Mouse (Mus musculus) stomach, embryonic 14.5 days (tissue): ENCODE measurements at regions not wholly inside any gene's neighbourhood (a gene's known extent, or its start where the extent isn't known, plus 50 kb on each side); places are given as distances from the start of the nearest gene placed in this dataset.

ENCODE experiments used
- ATAC-seq: fragments of 200-750 bp; cut with Nextera tagmentation; 2 replicates; pipeline ENCODE4 v1.8.0; 2017; ENCODE audit warnings: low read depth, moderate TSS enrichment; ENCODE audit not compliant: insufficient number of reproducible peaks, insufficient read depth, low FRiP score
- H3K27ac ChIP-seq: fragments of 300-500 bp; sonication (generic); 2 replicates; pipeline ENCODE4 v1.5.1; 2014; ENCODE audit warnings: mild to moderate bottlenecking, low read length, moderate library complexity, mixed read lengths
- H3K27me3 ChIP-seq: fragments of 300-500 bp; sonication (generic); 2 replicates; pipeline ENCODE4 v1.6.1; 2014; ENCODE audit warnings: low read length, control low read depth, mixed read lengths; ENCODE audit not compliant: control insufficient read depth, insufficient read depth
- H3K36me3 ChIP-seq: fragments of 300-500 bp; sonication (generic); 2 replicates; pipeline ENCODE4 v1.6.1; 2014; ENCODE audit warnings: mild to moderate bottlenecking, control low read depth, low read length, moderate library complexity, mixed read lengths; ENCODE audit not compliant: control insufficient read depth, insufficient read depth
- H3K4me1 ChIP-seq: fragments of 300-500 bp; sonication (generic); 2 replicates; pipeline ENCODE4 v1.6.1; 2014; ENCODE audit warnings: low read length, control low read depth, mixed read lengths; ENCODE audit not compliant: control insufficient read depth, insufficient read depth
- H3K4me2 ChIP-seq: fragments of 300-500 bp; sonication (generic); replicated peaks from 2 replicates; pipeline ENCODE4 v1.6.1; 2014; ENCODE audit warnings: low read depth, low read length, control low read depth
- H3K4me3 ChIP-seq: fragments of 300-500 bp; sonication (generic); 2 replicates; pipeline ENCODE4 v1.5.1; 2014; ENCODE audit warnings: low read depth, low read length, control low read depth
- H3K9ac ChIP-seq: fragments of 300-500 bp; sonication (generic); replicated peaks from 2 replicates; pipeline ENCODE4 v1.6.1; 2014; ENCODE audit warnings: low read depth, mild to moderate bottlenecking, control low read depth, low read length, moderate library complexity, mixed read lengths
- H3K9me3 ChIP-seq: fragments of 300-500 bp; sonication (generic); 2 replicates; pipeline ENCODE4 v1.6.1; 2016; ENCODE audit warnings: low read depth, low read length, control low read depth; ENCODE audit not compliant: control insufficient read depth
- WGBS: fragments of 180-500 bp; shearing (Covaris S2); extraction: QIAGEN DNeasy Blood & Tissue Kit; methylation state at CpG from one replicate; pipeline ENCODE4 v1.1.7; 2014; 5-methylcytosine and 5-hydroxymethylcytosine counted together

DNA sequence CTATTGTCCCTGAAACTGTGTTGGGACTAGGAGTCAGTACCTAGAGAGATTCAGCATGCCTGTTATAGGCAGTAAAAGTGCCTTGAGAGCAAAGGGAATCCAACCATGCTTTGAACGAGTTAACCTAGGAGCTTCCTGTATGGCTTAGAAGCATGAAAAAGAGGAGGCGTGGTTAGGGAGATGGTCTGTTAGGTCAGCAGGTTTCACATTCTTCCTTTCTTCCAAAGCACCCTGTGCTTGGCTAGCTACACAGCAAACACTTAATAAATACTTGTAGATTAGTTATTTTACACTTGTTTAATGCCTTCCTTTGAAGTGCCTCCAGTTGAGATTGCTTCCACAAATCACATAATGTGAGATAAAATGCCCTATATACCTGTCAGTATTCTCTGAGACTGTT, 284.9 kb upstream of the Adgra3 start:
- Histone ChIP-seq H3K4me1 (no peaks in the 10 kb centered on the region), H3K4me3 (no peak overlapping the region), H3K36me3 (no peaks in the 10 kb centered on the region), H3K9ac (no peak overlapping the region), H3K27ac (no peak overlapping the region), H3K27me3 (no peaks in the 10 kb centered on the region), H3K9me3 (no peaks in the 10 kb centered on the region), H3K4me2 (no peak overlapping the region)
- WGBS: 64% methylated on average over 2 of the region's 2 CpGs
- no peak for ATAC-seq

GRCm38 (mm10) chr5:50309491-50309890, 250.7 kb upstream of the Adgra3 start:
- H3K4me1 ChIP-seq: no peaks in the 10 kb centered on the region
- H3K9me3 ChIP-seq: no peaks in the 10 kb centered on the region
- WGBS: 60% methylated on average over 1 of the region's 1 CpGs
- no peaks in the 10 kb centered on the region for H3K36me3 ChIP-seq
- no peak overlapping the region for H3K4me3 ChIP-seq
- no peak overlapping the region for H3K27ac ChIP-seq
- H3K27me3 ChIP-seq: no peaks in the 10 kb centered on the region
- no peak overlapping the region for H3K9ac ChIP-seq
- H3K4me2 ChIP-seq: no peak overlapping the region
- no peak for ATAC-seq

GRCm38 (mm10) chr5:50303859-50304480, 245.2 kb upstream of the Adgra3 start:
- Histone ChIP-seq H3K9ac (no peak overlapping the region), H3K4me2 (no peak overlapping the region), H3K4me1 (no peaks in the 10 kb centered on the region), H3K4me3 (no peak overlapping the region), H3K36me3 (no peaks in the 10 kb centered on the region), H3K9me3 (no peaks in the 10 kb centered on the region), H3K27me3 (no peaks in the 10 kb centered on the region), H3K27ac (no peak overlapping the region)
- no peak for ATAC-seq
- WGBS: 75% methylated on average over 1 of the region's 1 CpGs

GRCm38 (mm10) chr5:50293794-50294193, 235.0 kb upstream of the Adgra3 start:
- H3K4me2 ChIP-seq: no peak overlapping the region
- no peak for ATAC-seq
- no peak overlapping the region for H3K27ac ChIP-seq
- no peaks in the 10 kb centered on the region for H3K4me1 ChIP-seq
- H3K9ac ChIP-seq: no peak overlapping the region
- H3K36me3 ChIP-seq: no peaks in the 10 kb centered on the region
- no peaks in the 10 kb centered on the region for H3K9me3 ChIP-seq
- no peaks in the 10 kb centered on the region for H3K27me3 ChIP-seq
- no peak overlapping the region for H3K4me3 ChIP-seq
- WGBS: 54% methylated on average over 3 of the region's 3 CpGs

GRCm38 (mm10) chr5:50290879-50291410, 232.1 kb upstream of the Adgra3 start:
- Histone ChIP-seq H3K36me3 (no peaks in the 10 kb centered on the region), H3K9me3 (no peaks in the 10 kb centered on the region), H3K27me3 (no peaks in the 10 kb centered on the region), H3K27ac (no peak overlapping the region), H3K9ac (no peak overlapping the region), H3K4me3 (no peak overlapping the region), H3K4me1 (no peaks in the 10 kb centered on the region), H3K4me2 (no peak overlapping the region)
- peak; percentile 84 for ATAC-seq
- WGBS: 69% methylated on average over 2 of the region's 2 CpGs

GRCm38 (mm10) chr5:50260417-50260816, 201.6 kb upstream of the Adgra3 start:
- WGBS: 75% methylated on average over 2 of the region's 2 CpGs
- no peak overlapping the region for H3K27ac ChIP-seq

DNA sequence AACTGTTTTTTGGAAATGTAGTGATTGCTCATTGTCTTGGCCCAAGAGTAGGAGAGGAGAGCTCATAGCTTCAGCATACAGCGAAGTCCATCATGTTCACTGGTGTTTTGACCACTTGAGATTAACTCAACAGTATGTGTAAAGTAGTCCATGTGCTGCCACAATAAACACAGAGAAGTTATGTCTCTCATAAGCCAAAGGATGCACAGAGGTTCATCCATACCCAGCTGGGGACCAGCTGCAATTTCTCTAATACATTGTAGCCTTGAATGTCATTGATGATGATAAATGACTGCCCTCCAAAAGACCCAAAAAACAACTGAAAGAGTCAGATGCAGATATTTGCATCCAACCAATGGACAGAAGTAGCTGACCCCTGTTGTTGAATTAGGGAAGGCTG, 199.2 kb upstream of the Adgra3 start:
- Histone ChIP-seq H3K27me3 (no peaks in the 10 kb centered on the region), H3K9me3 (no peaks in the 10 kb centered on the region), H3K4me1 (no peaks in the 10 kb centered on the region), H3K4me3 (no peak overlapping the region), H3K9ac (no peak overlapping the region), H3K36me3 (no peaks in the 10 kb centered on the region), H3K27ac (no peak overlapping the region), H3K4me2 (no peak overlapping the region)
- WGBS: 82% methylated on average over 1 of the region's 1 CpGs
- ATAC-seq: no peak

More at GRCm38 (mm10) chr5:50260417-50260816, 201.6 kb upstream of the Adgra3 start:
- H3K36me3 ChIP-seq: no peaks in the 10 kb centered on the region
- H3K9ac ChIP-seq: no peak overlapping the region
- no peaks in the 10 kb centered on the region for H3K27me3 ChIP-seq
- no peaks in the 10 kb centered on the region for H3K9me3 ChIP-seq
- no peak overlapping the region for H3K4me2 ChIP-seq
- H3K4me3 ChIP-seq: no peak overlapping the region
- no peak for ATAC-seq
- no peaks in the 10 kb centered on the region for H3K4me1 ChIP-seq

DNA sequence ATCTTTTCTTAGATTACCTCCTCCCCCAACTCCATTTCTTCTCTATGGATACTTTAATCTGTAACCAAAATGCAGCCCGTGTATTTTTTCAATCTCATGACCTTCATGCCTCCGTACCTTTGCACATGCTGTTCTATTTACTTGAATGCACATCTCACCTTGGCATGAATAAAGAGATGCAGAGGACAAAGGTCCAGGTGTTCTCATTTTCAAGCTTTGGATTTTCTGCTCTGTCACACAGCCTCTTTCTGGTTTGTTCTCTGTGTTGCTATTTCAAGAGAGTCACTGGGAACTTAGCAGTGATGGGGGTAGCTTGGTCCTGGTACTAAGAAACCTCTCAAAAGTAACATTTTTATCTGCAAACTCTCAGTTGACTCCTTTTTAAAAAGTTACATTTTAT, 175.3 kb upstream of the Adgra3 start:
- Histone ChIP-seq H3K9ac (no peak overlapping the region), H3K4me1 (no peaks in the 10 kb centered on the region), H3K27me3 (no peaks in the 10 kb centered on the region), H3K4me2 (no peak overlapping the region), H3K4me3 (no peak overlapping the region), H3K36me3 (no peaks in the 10 kb centered on the region), H3K27ac (no peak overlapping the region), H3K9me3 (no peaks in the 10 kb centered on the region)
- WGBS: 91% methylated on average over 2 of the region's 2 CpGs
- no peak for ATAC-seq

DNA sequence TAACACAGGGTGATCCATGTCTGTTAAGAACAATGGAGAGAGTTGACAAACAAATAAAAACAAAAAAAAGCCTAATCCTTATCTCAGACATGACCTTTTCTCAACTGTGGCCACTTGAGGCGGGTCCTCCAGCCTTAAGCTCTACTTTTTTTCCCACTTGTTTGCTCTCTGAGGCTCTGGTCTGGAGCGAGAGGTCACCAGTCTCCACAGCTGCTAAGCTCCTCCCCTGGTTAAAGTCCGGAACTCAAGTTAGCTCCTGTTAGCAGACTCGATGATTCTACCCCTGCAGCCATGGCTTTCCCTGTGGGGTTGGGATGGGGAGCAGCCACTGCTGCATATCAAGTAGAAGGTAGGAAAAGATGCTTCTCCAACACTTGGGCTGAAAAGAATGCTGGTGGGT, 158.2 kb upstream of the Adgra3 start:
- no peaks in the 10 kb centered on the region for H3K4me1 ChIP-seq
- no peaks in the 10 kb centered on the region for H3K27me3 ChIP-seq
- H3K9ac ChIP-seq: no peak overlapping the region
- H3K9me3 ChIP-seq: no peaks in the 10 kb centered on the region
- 0 out of 2 replicates have a peak, but pooled peaks have one; percentile 56 for ATAC-seq
- 34% methylated on average over 4 of the region's 4 CpGs for WGBS
- no peak overlapping the region for H3K27ac ChIP-seq
- H3K4me2 ChIP-seq: no peak overlapping the region
- H3K36me3 ChIP-seq: no peaks in the 10 kb centered on the region
- H3K4me3 ChIP-seq: no peak overlapping the region
